Mouse (Mus musculus): Measurements from ENCODE around the gene Cntnap1. TPM values are rescaled to one million over a fixed set of nuclear protein-coding genes. Genes with fewer than 3 reads are reported as not detected.

Gene Cntnap1
- polyA plus RNA-seq, 1 experiment from 2014 or later, result 2.2 TPM

GRCm38 (mm10) chr11:101133037-101133436 is 37.3 kb upstream of the Cntnap1 start:
- Histone ChIP-seq H3K4me2 (replicated peaks; ENCODE audit: low read depth, low read length) (no peak overlapping the region), H3K27me3 (ENCODE audit: insufficient read depth, low read length) (no peaks in the 10 kb centered on the region), H3K4me3 (ENCODE audit: low read length) (no peak overlapping the region), H3K4me1 (ENCODE audit: insufficient read depth, low read length) (peaks cover 6% of the 10 kb centered on the region; the same call in 1 of the 2 replicates), H3K27ac (ENCODE audit: low read length) (no peak overlapping the region), H3K9me3 (ENCODE audit: low read length) (peaks cover 4% of the 10 kb centered on the region), H3K36me3 (ENCODE audit: insufficient read depth, low read length) (no peaks in the 10 kb centered on the region), H3K9ac (replicated peaks; ENCODE audit: low read length) (no peak overlapping the region)
- ATAC-seq (ENCODE audit: low FRiP score, low TSS enrichment), result no peak
- WGBS, result 55% methylated on average over 12 of the region's 12 CpGs

GRCm38 (mm10) chr11:101134217-101134865 is 36.0 kb upstream of the Cntnap1 start:
- H3K9ac ChIP-seq (replicated peaks; ENCODE audit: low read length), result no peak overlapping the region
- peaks cover 15% of the 10 kb centered on the region; the same call in 1 of the 2 replicates for H3K4me1 ChIP-seq (ENCODE audit: insufficient read depth, low read length)
- H3K4me2 ChIP-seq (replicated peaks; ENCODE audit: low read depth, low read length), result no peak overlapping the region
- WGBS, result 60% methylated on average over 13 of the region's 13 CpGs
- H3K27me3 ChIP-seq (ENCODE audit: insufficient read depth, low read length), result no peaks in the 10 kb centered on the region
- no peak overlapping the region for H3K4me3 ChIP-seq (ENCODE audit: low read length)
- H3K27ac ChIP-seq (ENCODE audit: low read length), result no peak overlapping the region
- ATAC-seq (ENCODE audit: low FRiP score, low TSS enrichment), result no peak
- no peaks in the 10 kb centered on the region for H3K36me3 ChIP-seq (ENCODE audit: insufficient read depth, low read length)
- peaks cover 4% of the 10 kb centered on the region for H3K9me3 ChIP-seq (ENCODE audit: low read length)

- Histone ChIP-seq H3K4me3 (ENCODE audit: low read length) (no peak overlapping the region), H3K4me1 (ENCODE audit: insufficient read depth, low read length) (peaks cover 28% of the 10 kb centered on the region; the same call in 1 of the 2 replicates), H3K4me2 (replicated peaks; ENCODE audit: low read depth, low read length) (no peak overlapping the region), H3K27ac (ENCODE audit: low read length) (no peak overlapping the region), H3K36me3 (ENCODE audit: insufficient read depth, low read length) (no peaks in the 10 kb centered on the region), H3K9me3 (ENCODE audit: low read length) (no peaks in the 10 kb centered on the region), H3K9ac (replicated peaks; ENCODE audit: low read length) (no peak overlapping the region), H3K27me3 (ENCODE audit: insufficient read depth, low read length) (no peaks in the 10 kb centered on the region)
- ATAC-seq (ENCODE audit: low FRiP score, low TSS enrichment), result no peak
- WGBS, result 78% methylated on average over 7 of the region's 7 CpGs
Measured at GRCm38 (mm10) chr11:101137000-101137399, 33.3 kb upstream of the Cntnap1 start.

GRCm38 (mm10) chr11:101138536-101139181 is 31.7 kb upstream of the Cntnap1 start:
- peak overlapping the region; percentile 65 for H3K27ac ChIP-seq (ENCODE audit: low read length)
- H3K27me3 ChIP-seq (ENCODE audit: insufficient read depth, low read length), result no peaks in the 10 kb centered on the region
- WGBS, result 9% methylated on average over 15 of the region's 15 CpGs
- H3K9ac ChIP-seq (replicated peaks; ENCODE audit: low read length), result peak overlapping the region; percentile 45
- peaks cover 28% of the 10 kb centered on the region; the same call in 1 of the 2 replicates for H3K4me1 ChIP-seq (ENCODE audit: insufficient read depth, low read length)
- peak overlapping the region; percentile 10; the same call in 1 of the 2 replicates for H3K4me3 ChIP-seq (ENCODE audit: low read length)
- ATAC-seq (ENCODE audit: low FRiP score, low TSS enrichment), result peak; percentile 70
- H3K36me3 ChIP-seq (ENCODE audit: insufficient read depth, low read length), result no peaks in the 10 kb centered on the region
- no peaks in the 10 kb centered on the region for H3K9me3 ChIP-seq (ENCODE audit: low read length)
- peak overlapping the region; percentile 41 for H3K4me2 ChIP-seq (replicated peaks; ENCODE audit: low read depth, low read length)

GRCm38 (mm10) chr11:101140164-101140819 is 30.0 kb upstream of the Cntnap1 start:
- peak overlapping the region; percentile 36 for H3K4me3 ChIP-seq (ENCODE audit: low read length)
- no peaks in the 10 kb centered on the region for H3K36me3 ChIP-seq (ENCODE audit: insufficient read depth, low read length)
- ATAC-seq (ENCODE audit: low FRiP score, low TSS enrichment), result no peak
- H3K27me3 ChIP-seq (ENCODE audit: insufficient read depth, low read length), result no peaks in the 10 kb centered on the region
- peak overlapping the region; percentile 51 for H3K9ac ChIP-seq (replicated peaks; ENCODE audit: low read length)
- no peaks in the 10 kb centered on the region for H3K9me3 ChIP-seq (ENCODE audit: low read length)
- WGBS, result 33% methylated on average over 27 of the region's 27 CpGs
- H3K4me2 ChIP-seq (replicated peaks; ENCODE audit: low read depth, low read length), result peak overlapping the region; percentile 60
- peaks cover 28% of the 10 kb centered on the region; the same call in 1 of the 2 replicates for H3K4me1 ChIP-seq (ENCODE audit: insufficient read depth, low read length)
- H3K27ac ChIP-seq (ENCODE audit: low read length), result no peak overlapping the region

GRCm38 (mm10) chr11:101141088-101141487 is 29.2 kb upstream of the Cntnap1 start:
- no peak overlapping the region for H3K27ac ChIP-seq (ENCODE audit: low read length)
- 88% methylated on average over 8 of the region's 8 CpGs for WGBS
- no peak overlapping the region for H3K4me2 ChIP-seq (replicated peaks; ENCODE audit: low read depth, low read length)
- no peaks in the 10 kb centered on the region for H3K36me3 ChIP-seq (ENCODE audit: insufficient read depth, low read length)
- H3K4me3 ChIP-seq (ENCODE audit: low read length), result no peak overlapping the region
- H3K27me3 ChIP-seq (ENCODE audit: insufficient read depth, low read length), result no peaks in the 10 kb centered on the region
- H3K9ac ChIP-seq (replicated peaks; ENCODE audit: low read length), result no peak overlapping the region
- H3K9me3 ChIP-seq (ENCODE audit: low read length), result no peaks in the 10 kb centered on the region
- peaks cover 28% of the 10 kb centered on the region; the same call in 1 of the 2 replicates for H3K4me1 ChIP-seq (ENCODE audit: insufficient read depth, low read length)
- no peak for ATAC-seq (ENCODE audit: low FRiP score, low TSS enrichment)

GRCm38 (mm10) chr11:101142215-101142967 is 27.9 kb upstream of the Cntnap1 start:
- no peaks in the 10 kb centered on the region for H3K36me3 ChIP-seq (ENCODE audit: insufficient read depth, low read length)
- H3K4me3 ChIP-seq (ENCODE audit: low read length), result no peak overlapping the region
- ATAC-seq (ENCODE audit: low FRiP score, low TSS enrichment), result no peak
- no peaks in the 10 kb centered on the region for H3K9me3 ChIP-seq (ENCODE audit: low read length)
- H3K27me3 ChIP-seq (ENCODE audit: insufficient read depth, low read length), result no peaks in the 10 kb centered on the region
- H3K4me1 ChIP-seq (ENCODE audit: insufficient read depth, low read length), result peaks cover 28% of the 10 kb centered on the region; the same call in 1 of the 2 replicates
- no peak overlapping the region for H3K9ac ChIP-seq (replicated peaks; ENCODE audit: low read length)
- no peak overlapping the region for H3K27ac ChIP-seq (ENCODE audit: low read length)
- no peak overlapping the region for H3K4me2 ChIP-seq (replicated peaks; ENCODE audit: low read depth, low read length)
- WGBS, result 86% methylated on average over 10 of the region's 10 CpGs

GRCm38 (mm10) chr11:101143338-101144225 is 26.7 kb upstream of the Cntnap1 start:
- H3K4me2 ChIP-seq (replicated peaks; ENCODE audit: low read depth, low read length), result peak overlapping the region; percentile 70
- peaks cover 31% of the 10 kb centered on the region for H3K4me1 ChIP-seq (ENCODE audit: insufficient read depth, low read length)
- H3K9ac ChIP-seq (replicated peaks; ENCODE audit: low read length), result peak overlapping the region; percentile 61
- peak overlapping the region; percentile 68; the same call in 1 of the 2 replicates for H3K27ac ChIP-seq (ENCODE audit: low read length)
- H3K27me3 ChIP-seq (ENCODE audit: insufficient read depth, low read length), result no peaks in the 10 kb centered on the region
- peak; percentile 46; the same call in 1 of the 2 replicates for ATAC-seq (ENCODE audit: low FRiP score, low TSS enrichment)
- H3K9me3 ChIP-seq (ENCODE audit: low read length), result no peaks in the 10 kb centered on the region
- peak overlapping the region; percentile 33 for H3K4me3 ChIP-seq (ENCODE audit: low read length)
- H3K36me3 ChIP-seq (ENCODE audit: insufficient read depth, low read length), result no peaks in the 10 kb centered on the region
- WGBS, result 18% methylated on average over 18 of the region's 19 CpGs

GRCm38 (mm10) chr11:101146377-101146776 is 23.9 kb upstream of the Cntnap1 start:
- Histone ChIP-seq H3K27me3 (ENCODE audit: insufficient read depth, low read length) (no peaks in the 10 kb centered on the region), H3K36me3 (ENCODE audit: insufficient read depth, low read length) (no peaks in the 10 kb centered on the region), H3K4me3 (ENCODE audit: low read length) (no peak overlapping the region), H3K4me1 (ENCODE audit: insufficient read depth, low read length) (peaks cover 22% of the 10 kb centered on the region), H3K4me2 (replicated peaks; ENCODE audit: low read depth, low read length) (no peak overlapping the region), H3K9me3 (ENCODE audit: low read length) (no peaks in the 10 kb centered on the region), H3K27ac (ENCODE audit: low read length) (no peak overlapping the region), H3K9ac (replicated peaks; ENCODE audit: low read length) (no peak overlapping the region)
- ATAC-seq (ENCODE audit: low FRiP score, low TSS enrichment), result no peak
- WGBS, result 29% methylated on average over 10 of the region's 10 CpGs

All from kidney, embryonic 16.5 days (tissue).